Comparison of ENCODE assay signal across 1 mouse cellular context in the genomic region with DNA sequence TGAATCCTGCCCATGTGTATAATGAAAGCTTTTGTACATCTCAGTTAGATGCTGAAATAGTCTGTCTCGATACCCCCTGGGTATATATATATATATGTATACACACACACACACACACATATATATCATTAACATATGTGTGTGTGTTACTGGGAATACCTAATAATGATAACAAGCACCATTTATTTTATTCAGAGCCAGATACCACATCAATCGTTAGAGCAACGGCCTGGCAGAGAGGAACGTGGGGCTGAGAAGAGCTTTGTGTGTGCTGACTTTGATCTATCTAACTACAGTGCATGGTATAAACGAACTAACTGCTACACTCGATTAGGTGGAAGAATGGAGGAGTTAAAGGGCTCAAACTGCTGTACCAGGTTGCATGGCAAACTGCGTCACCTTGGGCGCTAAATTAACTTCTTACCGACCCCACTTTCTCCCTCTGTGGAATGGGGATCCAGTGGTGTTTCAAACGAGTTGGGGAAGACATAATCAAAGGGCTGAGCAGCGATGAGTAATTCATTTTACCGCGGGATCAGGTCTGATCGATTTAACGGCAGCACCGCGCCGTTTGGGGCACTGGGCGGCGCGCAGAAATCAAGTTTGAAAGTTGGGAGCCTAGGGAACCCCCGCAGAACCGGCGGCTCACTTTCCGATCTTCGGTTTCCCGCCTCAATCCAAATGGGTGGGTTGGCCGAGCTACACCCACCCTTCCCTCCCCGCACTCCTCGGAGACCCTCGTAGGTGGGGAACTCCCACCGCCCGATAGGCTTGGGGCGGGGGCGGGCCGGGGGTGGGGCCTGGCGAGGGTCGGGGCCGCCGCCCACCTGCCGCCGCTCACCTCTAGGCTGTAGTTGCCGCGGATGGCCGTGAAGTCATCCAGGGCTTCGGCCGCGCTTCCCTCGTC.
TF ChIP-seq lines count a peak whose summit lies in the region.

No protein-coding gene starts in this region.

TF ChIP-seq in CH12.LX, 34 proteins besides CTCF, POLR2A, EP300 and RAD21 (continued from another document):
- TF ChIP-seq MYC (IDR thresholded peaks at IDR 0.05; ENCODE audit: low read depth, low read length), result 0 out of 2 replicates have a peak, but pooled peaks have one; percentile 26
- TF ChIP-seq MAX (IDR thresholded peaks at IDR 0.05; ENCODE audit: low read length), result no peak; the same call in 1 of the 2 replicates
